Mouse (Mus musculus) megakaryocyte progenitor cell, adult 5-6 weeks (primary cell): ENCODE measurements around the gene Gm36245. TPM values are rescaled to one million over a fixed set of nuclear protein-coding genes. Genes with fewer than 3 reads are reported as not detected.
"Not testable (repeated sequence)": the region's sequence is repeated elsewhere in the genome, so short reads cannot be mapped to it uniquely, and the experiment has no call there.

Source experiments
- ATAC-seq: replicated peaks from 2 replicates; pipeline ENCODE4 v1.8.0; 2016; ENCODE audit warnings: mild to moderate bottlenecking, moderate TSS enrichment, inconsistent platforms; ENCODE audit not compliant: poor library complexity
- total RNA-seq, 2 experiments: library from RNA; stranded (forward) in 1 of 2; stranded (reverse) in 1 of 2; fragments of 157-497, 149-512 nt in 1 of 2; fragments of 200-1000 nt in 1 of 2; gene quantifications; 2 replicates each; pipeline versions ENCODE4 v1.2.3 to v1.2.4; 2015 to 2017

Gene Gm36245
- total RNA-seq (2015) = not detected in 2 replicates
- total RNA-seq (2017) = not detected in 2 replicates

DNA sequence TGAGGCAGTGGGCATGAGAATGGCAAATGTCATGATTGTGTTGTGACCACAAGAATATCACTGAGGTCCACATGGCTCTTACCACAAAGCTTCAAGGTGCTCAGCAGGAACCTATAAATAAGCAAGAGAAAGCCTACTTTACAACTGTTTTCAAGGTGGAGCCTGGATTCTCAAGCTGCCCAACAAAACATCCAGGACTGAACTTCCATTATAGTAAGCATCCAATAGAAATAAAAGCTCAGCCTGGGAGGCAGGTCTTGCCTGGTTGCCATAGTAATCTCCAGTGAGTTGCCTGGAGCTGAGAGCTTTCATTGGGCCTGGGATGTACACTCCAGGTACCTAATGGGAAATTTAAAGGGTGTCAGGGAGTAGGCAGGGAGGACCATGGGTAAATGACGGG lies at the start of gene Gm36245:
Gene Gm36245 (plus strand): TSS at position 301 of the 400 bp plus-strand sequence.
- ATAC-seq = no peak

- no peak for ATAC-seq
These were observed 37.3 kb upstream of the Gm36245 start, which contains the start of gene 1700025B11Rik for GRCm38 (mm10) chr15:77561792-77562191. TSS of gene 1700025B11Rik (minus strand) at chr15:77561892.

GRCm38 (mm10) chr15:77563219-77563618 lies 35.8 kb upstream of the Gm36245 start:
- ATAC-seq = no peak

- ATAC-seq = no peak
These were observed 20.3 kb upstream of the Gm36245 start for GRCm38 (mm10) chr15:77578801-77579200.

DNA sequence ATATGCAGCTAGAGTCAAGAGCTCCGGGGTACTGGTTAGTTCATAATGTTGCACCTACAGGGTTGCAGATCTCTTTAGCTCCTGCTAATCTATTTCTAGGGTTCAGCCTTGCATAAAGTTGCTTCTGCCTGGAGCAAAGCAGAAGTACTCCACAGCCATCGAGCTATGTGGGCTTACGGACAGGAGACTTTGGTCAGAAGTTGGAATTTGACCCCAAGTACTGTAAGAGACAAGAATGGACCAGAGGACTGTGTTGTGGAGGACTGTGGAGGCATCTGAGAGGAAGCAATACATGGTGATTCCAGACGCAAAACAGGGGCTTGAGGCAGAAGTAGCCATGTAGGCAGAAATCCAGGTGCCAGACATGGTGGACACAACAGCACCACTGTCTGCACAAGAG lies 19.7 kb upstream of the Gm36245 start:
- ATAC-seq = no peak

GRCm38 (mm10) chr15:77581681-77582080 lies 17.4 kb upstream of the Gm36245 start:
- no peak for ATAC-seq

GRCm38 (mm10) chr15:77587026-77587425 lies 12.0 kb upstream of the Gm36245 start:
- ATAC-seq = no peak

- ATAC-seq = no peak
These were observed 10.1 kb upstream of the Gm36245 start for GRCm38 (mm10) chr15:77588981-77589380.

GRCm38 (mm10) chr15:77590881-77591280 lies 8.2 kb upstream of the Gm36245 start:
- no peak for ATAC-seq

- ATAC-seq = no peak
These were observed 5.5 kb upstream of the Gm36245 start for GRCm38 (mm10) chr15:77593557-77593956.

DNA sequence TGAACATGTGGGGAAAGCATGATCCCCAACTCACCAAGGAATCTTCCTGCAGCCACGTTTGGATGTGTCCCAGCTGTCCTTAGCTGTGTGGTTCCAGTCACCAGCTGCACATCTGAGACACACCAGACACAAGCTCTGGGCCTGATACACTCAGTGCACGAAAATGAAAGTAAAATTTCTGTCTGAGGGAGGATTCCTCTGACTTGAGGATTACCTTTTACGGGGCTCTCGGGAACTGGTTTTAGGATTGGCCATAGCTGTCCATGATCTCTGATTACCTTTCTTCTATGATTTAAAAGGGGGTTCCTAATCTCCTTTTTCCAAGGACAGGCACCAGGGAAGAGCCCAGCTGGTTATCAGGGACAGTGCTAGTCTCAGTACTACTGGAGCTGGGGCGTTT lies 3.1 kb upstream of the Gm36245 start, which contains the start of gene Apol10b:
Gene Apol10b (minus strand): TSS at position 165 of the 400 bp plus-strand sequence.
- ATAC-seq = no peak

DNA sequence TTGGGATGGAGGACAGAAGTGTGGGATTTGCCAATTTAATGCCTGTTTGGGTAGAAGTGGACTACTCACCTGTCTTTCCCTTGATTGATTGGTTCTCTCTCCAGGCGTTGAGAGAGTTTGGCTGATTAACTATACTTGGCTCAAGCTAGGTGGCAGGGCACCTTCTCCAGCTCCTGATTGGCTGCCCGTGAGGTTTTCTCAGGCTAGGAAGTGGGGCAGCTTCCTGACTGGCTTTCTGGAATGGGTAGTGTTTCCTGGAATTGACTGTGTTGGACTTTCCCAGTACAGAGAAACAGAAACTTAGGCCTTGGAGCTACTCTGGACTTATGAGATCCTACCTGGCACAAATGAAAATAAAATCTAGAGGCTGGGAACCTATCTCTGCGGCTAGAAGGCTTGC lies 629 bp upstream of the Gm36245 start:
- no peak for ATAC-seq

GRCm38 (mm10) chr15:77606069-77606468 lies 7.0 kb downstream of the Gm36245 start:
- ATAC-seq = no peak

GRCm38 (mm10) chr15:77624710-77625109 lies 25.7 kb downstream of the Gm36245 start:
- no peak for ATAC-seq

GRCm38 (mm10) chr15:77626471-77626870 lies 27.4 kb downstream of the Gm36245 start:
- not testable (repeated sequence) for ATAC-seq

- ATAC-seq = not testable (repeated sequence)
These were observed 29.6 kb downstream of the Gm36245 start for GRCm38 (mm10) chr15:77628647-77629046.

- not testable (repeated sequence) for ATAC-seq
These were observed 30.8 kb downstream of the Gm36245 start for GRCm38 (mm10) chr15:77629822-77630221.

GRCm38 (mm10) chr15:77643176-77643575 lies 44.1 kb downstream of the Gm36245 start, which contains the start of gene Apol11b:
TSS of gene Apol11b (minus strand) at chr15:77643286.
- 0 out of 2 replicates have a peak, but pooled peaks have one; percentile 37 for ATAC-seq

DNA sequence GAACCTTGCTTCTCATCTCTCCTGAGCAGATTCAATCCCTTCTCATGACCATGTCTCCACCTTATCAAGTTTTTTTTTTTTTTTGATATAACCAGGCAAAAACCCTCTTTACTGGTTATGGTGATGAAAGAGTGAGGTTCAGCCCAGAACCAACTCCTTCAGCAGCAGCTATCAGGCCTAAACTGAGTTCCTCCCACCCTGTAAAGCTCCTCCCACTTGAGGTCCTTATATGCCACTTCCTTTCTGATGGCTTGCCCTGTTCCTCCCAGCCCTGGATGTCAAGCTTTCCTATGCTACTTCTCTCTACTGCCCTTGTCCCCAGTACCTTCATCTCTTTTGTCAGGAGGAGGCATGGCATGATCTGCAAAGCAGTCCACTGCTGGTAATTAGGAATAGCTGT lies 52.1 kb downstream of the Gm36245 start:
- not testable (repeated sequence) for ATAC-seq
